Mouse (Mus musculus): ENCODE measurements at regions not wholly inside any gene's neighbourhood (a gene's known extent, or its start where the extent isn't known, plus 50 kb on each side); places are given as distances from the start of the nearest gene placed in this dataset.

- 88% methylated on average over 3 of the region's 3 CpGs for WGBS
- TF ChIP-seq CTCF (IDR thresholded peaks at IDR 0.05; ENCODE audit: borderline replicate concordance, control insufficient read depth, extremely low read depth, insufficient read depth, low read length, poor library complexity) = no peak
- no peak for TF ChIP-seq POLR2A (IDR thresholded peaks at IDR 0.05; ENCODE audit: control insufficient read depth, extremely low read depth, insufficient read depth, low read length, poor library complexity)
- no peak for DNase-seq
- H3K4me1 ChIP-seq (replicated peaks; ENCODE audit: control insufficient read depth, insufficient read depth, low read length) = no peaks in the 10 kb centered on the region
- H3K36me3 ChIP-seq (ENCODE audit: control insufficient read depth, insufficient read depth, low read length) = no peaks in the 10 kb centered on the region
- no peaks in the 10 kb centered on the region for H3K27me3 ChIP-seq (ENCODE audit: control insufficient read depth, insufficient read depth, low read length)
- H3K27ac ChIP-seq (ENCODE audit: control insufficient read depth, insufficient read depth, low read length) = no peak overlapping the region
- H3K4me3 ChIP-seq (ENCODE audit: control insufficient read depth, insufficient read depth, low read length) = no peak overlapping the region
Observed at GRCm38 (mm10) chr6:98689395-98689794, 346.8 kb upstream of the Gm765 start.

DNA sequence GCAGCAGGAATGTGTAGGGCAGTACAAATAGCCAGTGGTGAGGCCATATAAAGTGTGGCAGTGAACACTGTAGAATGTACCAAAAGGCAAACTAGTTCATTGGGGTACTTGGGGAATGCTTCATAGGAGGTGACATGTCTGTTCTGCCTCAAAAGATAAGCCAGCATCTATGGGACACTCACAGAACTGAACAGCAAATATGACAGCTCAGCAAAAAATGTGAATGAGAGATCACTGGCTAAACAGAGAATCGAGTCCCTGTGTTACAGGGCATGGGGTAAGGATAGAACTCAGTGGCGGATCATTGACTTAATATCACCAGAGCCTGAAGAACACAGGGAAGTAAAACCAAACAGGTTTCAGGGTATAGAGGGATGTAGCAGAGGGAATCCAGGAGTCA is 346.1 kb upstream of the Gm765 start:
- no peaks in the 10 kb centered on the region for H3K27me3 ChIP-seq (ENCODE audit: control insufficient read depth, insufficient read depth, low read length)
- 91% methylated on average over 2 of the region's 2 CpGs for WGBS
- no peaks in the 10 kb centered on the region for H3K36me3 ChIP-seq (ENCODE audit: control insufficient read depth, insufficient read depth, low read length)
- H3K4me3 ChIP-seq (ENCODE audit: control insufficient read depth, insufficient read depth, low read length) = no peak overlapping the region
- no peaks in the 10 kb centered on the region for H3K4me1 ChIP-seq (replicated peaks; ENCODE audit: control insufficient read depth, insufficient read depth, low read length)
- DNase-seq = no peak
- TF ChIP-seq CTCF (IDR thresholded peaks at IDR 0.05; ENCODE audit: borderline replicate concordance, control insufficient read depth, extremely low read depth, insufficient read depth, low read length, poor library complexity) = no peak
- TF ChIP-seq POLR2A (IDR thresholded peaks at IDR 0.05; ENCODE audit: control insufficient read depth, extremely low read depth, insufficient read depth, low read length, poor library complexity) = no peak
- no peak overlapping the region for H3K27ac ChIP-seq (ENCODE audit: control insufficient read depth, insufficient read depth, low read length)

- Histone ChIP-seq H3K27ac (ENCODE audit: control insufficient read depth, insufficient read depth, low read length) (no peak overlapping the region), H3K4me3 (ENCODE audit: control insufficient read depth, insufficient read depth, low read length) (no peak overlapping the region), H3K36me3 (ENCODE audit: control insufficient read depth, insufficient read depth, low read length) (no peaks in the 10 kb centered on the region), H3K4me1 (replicated peaks; ENCODE audit: control insufficient read depth, insufficient read depth, low read length) (no peaks in the 10 kb centered on the region), H3K27me3 (ENCODE audit: control insufficient read depth, insufficient read depth, low read length) (no peaks in the 10 kb centered on the region)
- DNase-seq = no peak
- 47% methylated on average over 11 of the region's 11 CpGs for WGBS
- TF ChIP-seq POLR2A (IDR thresholded peaks at IDR 0.05; ENCODE audit: control insufficient read depth, extremely low read depth, insufficient read depth, low read length, poor library complexity) = no peak
- TF ChIP-seq CTCF (IDR thresholded peaks at IDR 0.05; ENCODE audit: borderline replicate concordance, control insufficient read depth, extremely low read depth, insufficient read depth, low read length, poor library complexity) = no peak
Observed at GRCm38 (mm10) chr6:98666388-98666989, 323.9 kb upstream of the Gm765 start.

GRCm38 (mm10) chr6:98651827-98652226 is 309.3 kb upstream of the Gm765 start:
- Histone ChIP-seq H3K27ac (ENCODE audit: control insufficient read depth, insufficient read depth, low read length) (no peak overlapping the region), H3K36me3 (ENCODE audit: control insufficient read depth, insufficient read depth, low read length) (no peaks in the 10 kb centered on the region), H3K4me3 (ENCODE audit: control insufficient read depth, insufficient read depth, low read length) (no peak overlapping the region), H3K27me3 (ENCODE audit: control insufficient read depth, insufficient read depth, low read length) (no peaks in the 10 kb centered on the region), H3K4me1 (replicated peaks; ENCODE audit: control insufficient read depth, insufficient read depth, low read length) (no peaks in the 10 kb centered on the region)
- TF ChIP-seq POLR2A (IDR thresholded peaks at IDR 0.05; ENCODE audit: control insufficient read depth, extremely low read depth, insufficient read depth, low read length, poor library complexity) = no peak
- no peak for DNase-seq
- WGBS = 92% methylated on average over 3 of the region's 3 CpGs

GRCm38 (mm10) chr6:98651315-98651714 is 308.8 kb upstream of the Gm765 start:
- Histone ChIP-seq H3K4me3 (ENCODE audit: control insufficient read depth, insufficient read depth, low read length) (no peak overlapping the region), H3K36me3 (ENCODE audit: control insufficient read depth, insufficient read depth, low read length) (no peaks in the 10 kb centered on the region), H3K4me1 (replicated peaks; ENCODE audit: control insufficient read depth, insufficient read depth, low read length) (no peaks in the 10 kb centered on the region), H3K27me3 (ENCODE audit: control insufficient read depth, insufficient read depth, low read length) (no peaks in the 10 kb centered on the region), H3K27ac (ENCODE audit: control insufficient read depth, insufficient read depth, low read length) (no peak overlapping the region)
- TF ChIP-seq POLR2A (IDR thresholded peaks at IDR 0.05; ENCODE audit: control insufficient read depth, extremely low read depth, insufficient read depth, low read length, poor library complexity) (no peak), CTCF (IDR thresholded peaks at IDR 0.05; ENCODE audit: borderline replicate concordance, control insufficient read depth, extremely low read depth, insufficient read depth, low read length, poor library complexity) (no peak)
- DNase-seq = no peak

- H3K4me1 ChIP-seq (replicated peaks; ENCODE audit: control insufficient read depth, insufficient read depth, low read length) = no peaks in the 10 kb centered on the region
- WGBS = 86% methylated on average over 5 of the region's 5 CpGs
- no peak overlapping the region for H3K4me3 ChIP-seq (ENCODE audit: control insufficient read depth, insufficient read depth, low read length)
- DNase-seq = no peak
- TF ChIP-seq POLR2A (IDR thresholded peaks at IDR 0.05; ENCODE audit: control insufficient read depth, extremely low read depth, insufficient read depth, low read length, poor library complexity) (no peak), CTCF (IDR thresholded peaks at IDR 0.05; ENCODE audit: borderline replicate concordance, control insufficient read depth, extremely low read depth, insufficient read depth, low read length, poor library complexity) (no peak)
- no peaks in the 10 kb centered on the region for H3K36me3 ChIP-seq (ENCODE audit: control insufficient read depth, insufficient read depth, low read length)
- H3K27me3 ChIP-seq (ENCODE audit: control insufficient read depth, insufficient read depth, low read length) = no peaks in the 10 kb centered on the region
- H3K27ac ChIP-seq (ENCODE audit: control insufficient read depth, insufficient read depth, low read length) = no peak overlapping the region
Observed at GRCm38 (mm10) chr6:98640316-98640715, 297.8 kb upstream of the Gm765 start.

DNA sequence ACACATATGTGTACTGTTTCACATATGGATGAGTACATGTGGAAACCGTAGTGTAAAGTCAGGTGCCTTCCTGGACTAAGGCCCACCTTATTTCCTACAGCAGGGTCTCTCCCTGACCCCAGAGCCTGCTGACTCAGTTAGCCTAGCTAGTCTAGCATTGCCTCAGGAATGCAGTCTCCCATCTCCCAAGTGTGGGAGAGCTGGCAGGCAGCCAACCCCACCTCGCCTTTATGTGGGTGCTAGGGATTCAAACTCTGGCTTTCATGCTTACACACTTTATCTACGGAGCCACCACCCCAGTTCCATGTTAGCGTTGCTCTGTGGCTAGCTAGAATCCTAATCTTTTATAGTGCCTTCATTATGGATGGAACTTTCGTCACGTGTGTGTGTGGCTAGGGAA is 293.3 kb upstream of the Gm765 start:
- no peaks in the 10 kb centered on the region for H3K36me3 ChIP-seq (ENCODE audit: control insufficient read depth, insufficient read depth, low read length)
- H3K27ac ChIP-seq (ENCODE audit: control insufficient read depth, insufficient read depth, low read length) = no peak overlapping the region
- no peak overlapping the region for H3K4me3 ChIP-seq (ENCODE audit: control insufficient read depth, insufficient read depth, low read length)
- no peak for DNase-seq
- H3K4me1 ChIP-seq (replicated peaks; ENCODE audit: control insufficient read depth, insufficient read depth, low read length) = 0 out of 2 replicates have a peak, but pooled peaks cover 2% of the 10 kb centered on the region
- 94% methylated on average over 6 of the region's 6 CpGs for WGBS
- no peaks in the 10 kb centered on the region for H3K27me3 ChIP-seq (ENCODE audit: control insufficient read depth, insufficient read depth, low read length)
- TF ChIP-seq CTCF (IDR thresholded peaks at IDR 0.05; ENCODE audit: borderline replicate concordance, control insufficient read depth, extremely low read depth, insufficient read depth, low read length, poor library complexity) (no peak), POLR2A (IDR thresholded peaks at IDR 0.05; ENCODE audit: control insufficient read depth, extremely low read depth, insufficient read depth, low read length, poor library complexity) (no peak)

Measured in thymus, adult 2 months (tissue).